In genomic region chr8:104373779-104374178, GRCm38 (mm10) we compare ENCODE assay signal across 8 mouse cellular contexts. TPM values are rescaled to one million over a fixed set of nuclear protein-coding genes. Genes with fewer than 3 reads are reported as not detected.
DNase-seq lines count a peak whose midpoint lies in the region; ATAC-seq lines count a peak whose summit lies in the region.
"Had no signal": no experiment of that assay in that cellular context is flagged by ENCODE, and none has a peak within 500 bp of the region (broad histone marks: within the 10 kb centered on the region; RNA-seq: fewer than 3 reads in every experiment).

No protein-coding gene starts in this region.

- peak; percentile 63 for DNase-seq in left cerebral cortex, postnatal 4 days
- DNase-seq in left cerebral cortex, postnatal 36 days (ENCODE audit: low spot score in 2 of 2), result no peak
- DNase-seq in cerebellum, adult 9-10 months, result peak; percentile 58
- DNase-seq in retina, embryonic 14.5 days (ENCODE audit: low spot score), result peak; percentile 55
- no peak for DNase-seq in ovary, adult 18-20 months (ENCODE audit: low spot score)
- no peak for DNase-seq in MN1 (ENCODE audit: low spot score)

- H3K27me3 ChIP-seq in kidney, embryonic 15.5 days, result no peaks in the 10 kb centered on the region

- intact Hi-C loops in left cerebral cortex, postnatal 4 days (cut with DNase I), result no loop called here
- intact Hi-C loops in left cerebral cortex, postnatal 36 days (cut with DNase I), result no loop called here

- peak overlapping the region; percentile 91 for H3K27ac ChIP-seq in kidney, embryonic 15.5 days

- peaks cover 49% of the 10 kb centered on the region for H3K4me1 ChIP-seq in kidney, embryonic 15.5 days

- ATAC-seq in kidney, embryonic 15.5 days (replicated peaks; ENCODE audit: low FRiP score), result no peak

- no peaks in the 10 kb centered on the region for H3K36me3 ChIP-seq in kidney, embryonic 15.5 days

- H3K9ac ChIP-seq in kidney, embryonic 15.5 days, result no peak overlapping the region

- 0 out of 2 replicates have a peak overlapping the region, but pooled peaks have one; percentile 19 for H3K4me2 ChIP-seq in kidney, embryonic 15.5 days

- H3K9me3 ChIP-seq in kidney, embryonic 15.5 days (replicated peaks), result no peaks in the 10 kb centered on the region

- no peak overlapping the region for H3K4me3 ChIP-seq in kidney, embryonic 15.5 days (replicated peaks)

- WGBS in kidney, embryonic 15.5 days, result 73% methylated on average over 11 of the region's 11 CpGs

RNA-seq across cellular contexts. Expression of gene Cmtm4, which starts 21.8 kb away (rescaled TPM):
- total RNA-seq in left cerebral cortex, postnatal 4 days (2021), result 10 to 100 TPM; 47.2 to 48.3 TPM
- total RNA-seq in left cerebral cortex, postnatal 36 days (2021), result 10 to 100 TPM; 79.5 to 82.1 TPM
- polyA plus RNA-seq in kidney, embryonic 15.5 days (2015; fragmentation: Nextera tagmentation; extraction: Ambion mirVana), result 3.9 and 4.1 TPM in 2 replicates

RNA-seq across cellular contexts. Expression of gene Cmtm3, which starts 34.6 kb away (rescaled TPM):
- total RNA-seq in left cerebral cortex, postnatal 4 days (2021), result 10 to 100 TPM; 22.7 to 25.5 TPM
- 10 to 100 TPM; 11.9 to 12.1 TPM for total RNA-seq in left cerebral cortex, postnatal 36 days (2021)
- polyA plus RNA-seq in kidney, embryonic 15.5 days (2015; fragmentation: Nextera tagmentation; extraction: Ambion mirVana), result 152 and 174 TPM in 2 replicates

RNA-seq across cellular contexts. Expression of gene Cmtm2b, which starts 51.7 kb away (rescaled TPM):
- total RNA-seq in left cerebral cortex, postnatal 4 days (2021), result not detected
- not detected for total RNA-seq in left cerebral cortex, postnatal 36 days (2021)
- not detected in 2 replicates for polyA plus RNA-seq in kidney, embryonic 15.5 days (2015; fragmentation: Nextera tagmentation; extraction: Ambion mirVana)
- total RNA-seq: hematopoietic stem cell, adult 5-6 weeks had no signal

RNA-seq across cellular contexts. Expression of gene Gm11020, which starts 52.4 kb away (rescaled TPM):
- not detected for total RNA-seq in left cerebral cortex, postnatal 4 days (2021)
- total RNA-seq in left cerebral cortex, postnatal 36 days (2021), result not detected
- not detected in 2 replicates for polyA plus RNA-seq in kidney, embryonic 15.5 days (2015; fragmentation: Nextera tagmentation; extraction: Ambion mirVana)
- total RNA-seq: hematopoietic stem cell, adult 5-6 weeks had no signal

Comparison
In these comparisons a context has a peak if more than half of its experiments do, and no peak if none do; other contexts are left out.
1. DNase-seq: peak in left cerebral cortex, postnatal 4 days (single experiment), cerebellum, adult 9-10 months (single experiment) and retina, embryonic 14.5 days (single experiment); none in left cerebral cortex, postnatal 36 days (0 of 2), ovary, adult 18-20 months (single experiment) and MN1 (single experiment).